Mouse (Mus musculus): Measurements from ENCODE around the gene Pou4f1. TPM values are rescaled to one million over a fixed set of nuclear protein-coding genes. Genes with fewer than 3 reads are reported as not detected.
"Not testable (repeated sequence)": the region's sequence is repeated elsewhere in the genome, so short reads cannot be mapped to it uniquely, and the experiment has no call there.

The Pou4f1 gene
- polyA plus RNA-seq (2014; fragmentation: Nextera tagmentation; extraction: Ambion mirVana): 0.08 TPM in 1 of 2 replicates, not detected in the other

DNA sequence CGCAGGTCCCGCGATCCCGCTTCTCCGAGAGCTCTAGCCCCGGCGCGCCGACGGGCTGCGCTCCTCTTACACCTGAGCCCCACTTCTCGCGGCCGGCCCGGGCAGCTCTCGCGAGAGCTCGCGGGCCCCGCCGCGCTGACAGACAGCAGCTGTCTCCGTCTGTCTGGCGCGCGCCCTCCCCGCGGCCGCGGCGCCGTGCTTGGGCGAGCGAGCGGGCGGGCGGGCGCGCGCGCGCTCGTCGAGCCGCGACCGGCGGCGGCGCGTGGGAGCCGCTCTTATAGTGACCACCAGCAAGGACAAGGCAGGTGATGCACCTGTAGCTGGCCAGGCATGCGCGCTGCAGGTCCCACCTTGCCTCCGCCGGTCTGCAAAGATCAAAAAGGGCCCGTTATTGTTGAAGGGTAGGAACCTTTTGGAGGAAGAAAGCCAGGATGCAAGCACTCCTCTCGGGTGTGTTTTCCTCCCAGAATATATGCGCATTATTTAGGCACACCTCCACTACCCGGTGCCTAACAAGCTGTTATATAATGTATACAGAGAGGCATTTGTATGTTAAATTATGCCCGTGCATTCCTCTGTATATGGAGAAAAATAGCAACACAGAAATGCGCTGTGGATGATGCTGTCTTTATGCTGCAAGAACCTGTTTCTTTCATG is at the start of gene Pou4f1:
Gene Pou4f1, minus strand, starts transcription at position 34 of the 657 bp plus-strand sequence.
- peaks cover 94% of the 10 kb centered on the region for H3K27me3 ChIP-seq (ENCODE audit: control insufficient read depth, insufficient read depth, low read length)
- WGBS: under 1% methylated on average over 60 of the region's 62 CpGs
- H3K4me3 ChIP-seq (ENCODE audit: control insufficient read depth in 1 of 2, insufficient read depth in 1 of 2, low read depth in 1 of 2, low read length in 2 of 2): peak within 1 kb of the TSS; percentile 42 to 49
- no peak within 1 kb of the TSS for H3K27ac ChIP-seq (replicated peaks in 1 of 2; ENCODE audit: control insufficient read depth in 1 of 2, insufficient read depth in 1 of 2, low read depth in 2 of 2, low read length in 2 of 2)
- H3K9me3 ChIP-seq (ENCODE audit: control insufficient read depth, low read length): no peaks in the 10 kb centered on the region
- peak within 1 kb of the TSS; percentile 85 for H3K4me2 ChIP-seq (ENCODE audit: low read length)
- H3K36me3 ChIP-seq (ENCODE audit: control insufficient read depth, insufficient read depth, low read length): no peaks in the 10 kb centered on the region
- 0 out of 2 replicates have a peak within 1 kb of the TSS, but pooled peaks have one; percentile 19 for H3K9ac ChIP-seq (ENCODE audit: low read length)
- ATAC-seq (ENCODE audit: insufficient number of reproducible peaks, insufficient read depth, low FRiP score, low read depth): peak; percentile 73
- peaks cover 4 to 22% of the 10 kb centered on the region in 2 experiments; a peak in 3 of 4 replicates for H3K4me1 ChIP-seq (ENCODE audit: control insufficient read depth in 2 of 2, insufficient read depth in 2 of 2, low read length in 2 of 2)

DNA sequence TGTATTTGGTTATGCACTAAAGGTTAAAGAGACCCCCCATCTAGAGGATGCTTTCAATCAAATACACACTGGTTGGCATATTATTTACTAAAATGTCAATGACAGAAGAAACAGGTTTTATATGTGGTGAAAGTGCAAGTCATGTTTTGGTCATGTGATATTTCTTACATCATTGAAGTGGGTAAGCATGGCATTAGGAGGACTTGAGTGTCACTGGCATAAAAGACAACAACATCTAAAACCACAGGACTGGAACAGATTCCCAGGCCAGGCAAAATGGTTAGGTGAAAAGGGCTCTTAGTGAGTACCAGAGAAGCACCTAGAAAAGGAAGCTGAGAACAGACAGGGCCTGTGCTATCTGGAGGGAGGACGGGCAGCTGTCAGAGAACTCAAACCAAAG is 43.9 kb upstream of the Pou4f1 start:
- H3K4me2 ChIP-seq (ENCODE audit: low read length): no peak overlapping the region
- no peak for ATAC-seq (ENCODE audit: insufficient number of reproducible peaks, insufficient read depth, low FRiP score, low read depth)
- no peaks in the 10 kb centered on the region for H3K27me3 ChIP-seq (ENCODE audit: control insufficient read depth, insufficient read depth, low read length)
- H3K4me1 ChIP-seq (ENCODE audit: control insufficient read depth in 2 of 2, insufficient read depth in 2 of 2, low read length in 2 of 2): no peaks in the 10 kb centered on the region
- peaks cover 26% of the 10 kb centered on the region for H3K36me3 ChIP-seq (ENCODE audit: control insufficient read depth, insufficient read depth, low read length)
- no peak overlapping the region for H3K27ac ChIP-seq (replicated peaks in 1 of 2; ENCODE audit: control insufficient read depth in 1 of 2, insufficient read depth in 1 of 2, low read depth in 2 of 2, low read length in 2 of 2)
- no peak overlapping the region for H3K4me3 ChIP-seq (ENCODE audit: control insufficient read depth in 1 of 2, insufficient read depth in 1 of 2, low read depth in 1 of 2, low read length in 2 of 2)
- no peaks in the 10 kb centered on the region for H3K9me3 ChIP-seq (ENCODE audit: control insufficient read depth, low read length)
- no peak overlapping the region for H3K9ac ChIP-seq (ENCODE audit: low read length)
- WGBS: 65% methylated on average over 1 of the region's 1 CpGs

DNA sequence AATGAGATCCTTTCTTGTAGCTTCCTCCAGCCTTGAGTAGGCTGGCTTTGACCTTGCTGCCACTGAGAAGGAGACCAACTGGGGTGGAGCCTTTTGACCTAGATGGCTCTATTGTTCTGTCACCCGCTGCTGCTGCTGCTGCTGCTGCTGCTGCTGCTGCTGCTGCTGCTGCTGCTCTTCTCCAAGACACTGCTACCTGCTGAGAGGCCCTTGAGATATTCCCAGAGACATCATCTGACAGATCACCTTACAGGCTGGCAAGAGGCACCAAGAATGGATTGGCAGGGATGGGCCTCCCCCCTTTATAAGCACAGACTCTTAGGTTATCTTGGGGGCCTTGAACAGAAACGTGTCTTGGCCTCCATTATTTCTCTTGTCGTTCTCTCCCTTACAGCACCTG is 35.0 kb upstream of the Pou4f1 start:
- not testable (repeated sequence) for H3K9ac ChIP-seq (ENCODE audit: low read length); H3K4me2 ChIP-seq (ENCODE audit: low read length); ATAC-seq (ENCODE audit: insufficient number of reproducible peaks, insufficient read depth, low FRiP score, low read depth); H3K4me1 ChIP-seq (ENCODE audit: control insufficient read depth in 2 of 2, insufficient read depth in 2 of 2, low read length in 2 of 2); H3K4me3 ChIP-seq (ENCODE audit: control insufficient read depth in 1 of 2, insufficient read depth in 1 of 2, low read depth in 1 of 2, low read length in 2 of 2); H3K9me3 ChIP-seq (ENCODE audit: control insufficient read depth, low read length); H3K27me3 ChIP-seq (ENCODE audit: control insufficient read depth, insufficient read depth, low read length); H3K27ac ChIP-seq (replicated peaks in 1 of 2; ENCODE audit: control insufficient read depth in 1 of 2, insufficient read depth in 1 of 2, low read depth in 2 of 2, low read length in 2 of 2)
- peaks cover 84% of the 10 kb centered on the region for H3K36me3 ChIP-seq (ENCODE audit: control insufficient read depth, insufficient read depth, low read length)
- WGBS: 51% methylated on average over 3 of the region's 3 CpGs

DNA sequence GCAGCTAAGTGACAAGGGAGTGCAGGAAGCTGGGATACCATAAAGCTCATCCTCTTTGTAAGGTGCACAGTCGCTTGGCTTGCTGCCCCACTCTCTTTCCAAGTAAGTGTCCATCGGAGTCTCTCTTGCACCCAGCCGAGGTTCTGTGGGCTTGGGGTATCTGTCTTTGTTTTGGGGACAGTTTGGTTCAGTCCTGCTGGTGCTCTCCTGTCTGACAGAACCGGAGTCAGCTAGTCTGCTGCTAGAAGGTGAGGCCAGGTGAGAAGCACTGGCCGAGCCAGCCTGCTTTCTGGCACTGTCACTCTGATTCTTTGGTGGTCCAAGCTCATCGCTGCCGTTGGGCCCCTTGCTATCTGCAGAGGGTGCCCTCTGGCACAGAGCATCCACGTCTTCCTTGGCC is 12.0 kb upstream of the Pou4f1 start:
- Histone ChIP-seq H3K27me3 (ENCODE audit: control insufficient read depth, insufficient read depth, low read length) (peaks cover 16% of the 10 kb centered on the region), H3K9me3 (ENCODE audit: control insufficient read depth, low read length) (no peaks in the 10 kb centered on the region), H3K4me2 (ENCODE audit: low read length) (no peak overlapping the region), H3K4me1 (ENCODE audit: control insufficient read depth in 2 of 2, insufficient read depth in 2 of 2, low read length in 2 of 2) (no peaks in the 10 kb centered on the region), H3K36me3 (ENCODE audit: control insufficient read depth, insufficient read depth, low read length) (peaks cover 34% of the 10 kb centered on the region), H3K4me3 (ENCODE audit: control insufficient read depth in 1 of 2, insufficient read depth in 1 of 2, low read depth in 1 of 2, low read length in 2 of 2) (no peak overlapping the region), H3K27ac (replicated peaks in 1 of 2; ENCODE audit: control insufficient read depth in 1 of 2, insufficient read depth in 1 of 2, low read depth in 2 of 2, low read length in 2 of 2) (no peak overlapping the region), H3K9ac (ENCODE audit: low read length) (no peak overlapping the region)
- ATAC-seq (ENCODE audit: insufficient number of reproducible peaks, insufficient read depth, low FRiP score, low read depth): no peak
- WGBS: 92% methylated on average over 8 of the region's 8 CpGs

DNA sequence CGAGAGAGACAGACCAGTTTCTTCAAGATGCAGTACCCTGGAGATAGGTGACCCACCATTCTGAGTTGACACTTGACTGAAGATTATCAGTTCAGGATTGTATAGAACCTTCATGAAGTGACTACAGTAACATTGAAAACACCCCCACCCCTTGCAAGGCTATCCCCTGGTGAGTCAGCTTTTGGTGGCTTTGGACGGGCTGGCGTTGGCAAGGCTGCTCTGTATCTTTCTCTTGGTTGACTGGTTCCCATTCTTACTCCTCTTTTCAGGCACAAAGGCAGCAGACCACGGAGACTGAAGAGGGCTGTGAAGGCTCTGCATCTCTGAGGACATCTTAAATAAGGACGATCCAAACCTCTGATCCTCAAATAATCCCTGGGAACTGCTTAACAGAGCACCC is 10.8 kb upstream of the Pou4f1 start:
- H3K27me3 ChIP-seq (ENCODE audit: control insufficient read depth, insufficient read depth, low read length): peaks cover 27% of the 10 kb centered on the region
- no peak overlapping the region for H3K27ac ChIP-seq (replicated peaks in 1 of 2; ENCODE audit: control insufficient read depth in 1 of 2, insufficient read depth in 1 of 2, low read depth in 2 of 2, low read length in 2 of 2)
- H3K4me1 ChIP-seq (ENCODE audit: control insufficient read depth in 2 of 2, insufficient read depth in 2 of 2, low read length in 2 of 2): peaks cover 3 to 6% of the 10 kb centered on the region in 2 experiments; a peak in 3 of 4 replicates
- ATAC-seq (ENCODE audit: insufficient number of reproducible peaks, insufficient read depth, low FRiP score, low read depth): no peak
- H3K36me3 ChIP-seq (ENCODE audit: control insufficient read depth, insufficient read depth, low read length): peaks cover 33% of the 10 kb centered on the region
- no peak overlapping the region for H3K4me3 ChIP-seq (ENCODE audit: control insufficient read depth in 1 of 2, insufficient read depth in 1 of 2, low read depth in 1 of 2, low read length in 2 of 2)
- H3K9me3 ChIP-seq (ENCODE audit: control insufficient read depth, low read length): no peaks in the 10 kb centered on the region
- H3K4me2 ChIP-seq (ENCODE audit: low read length): no peak overlapping the region
- no peak overlapping the region for H3K9ac ChIP-seq (ENCODE audit: low read length)
- 79% methylated on average over 5 of the region's 5 CpGs for WGBS

DNA sequence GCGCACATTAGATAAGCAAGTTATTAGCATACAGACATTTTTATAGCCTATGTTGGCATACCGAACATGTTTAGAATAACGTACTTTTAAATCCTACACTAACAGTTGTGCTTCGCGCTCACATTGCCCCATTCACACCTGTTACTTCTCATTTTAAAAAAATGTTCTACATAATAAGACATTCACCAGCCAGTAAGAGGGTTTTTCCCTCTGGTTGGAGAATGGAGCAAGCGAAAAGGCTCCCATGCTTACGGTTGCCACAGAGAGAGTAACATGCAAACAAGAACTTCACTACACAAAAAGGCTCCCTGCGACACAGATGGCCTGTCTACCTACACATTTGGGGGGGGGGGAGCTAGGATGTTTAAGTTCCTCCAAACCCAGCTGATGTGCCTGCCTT is 9.8 kb upstream of the Pou4f1 start:
- Histone ChIP-seq H3K9ac (ENCODE audit: low read length) (no peak overlapping the region), H3K4me2 (ENCODE audit: low read length) (no peak overlapping the region), H3K9me3 (ENCODE audit: control insufficient read depth, low read length) (no peaks in the 10 kb centered on the region), H3K4me1 (ENCODE audit: control insufficient read depth in 2 of 2, insufficient read depth in 2 of 2, low read length in 2 of 2) (peaks cover 7 to 14% of the 10 kb centered on the region in 2 experiments; a peak in 3 of 4 replicates), H3K27me3 (ENCODE audit: control insufficient read depth, insufficient read depth, low read length) (peaks cover 37% of the 10 kb centered on the region), H3K4me3 (ENCODE audit: control insufficient read depth in 1 of 2, insufficient read depth in 1 of 2, low read depth in 1 of 2, low read length in 2 of 2) (no peak overlapping the region), H3K27ac (replicated peaks in 1 of 2; ENCODE audit: control insufficient read depth in 1 of 2, insufficient read depth in 1 of 2, low read depth in 2 of 2, low read length in 2 of 2) (no peak overlapping the region), H3K36me3 (ENCODE audit: control insufficient read depth, insufficient read depth, low read length) (peaks cover 33% of the 10 kb centered on the region)
- ATAC-seq (ENCODE audit: insufficient number of reproducible peaks, insufficient read depth, low FRiP score, low read depth): no peak
- WGBS: 94% methylated on average over 8 of the region's 8 CpGs

DNA sequence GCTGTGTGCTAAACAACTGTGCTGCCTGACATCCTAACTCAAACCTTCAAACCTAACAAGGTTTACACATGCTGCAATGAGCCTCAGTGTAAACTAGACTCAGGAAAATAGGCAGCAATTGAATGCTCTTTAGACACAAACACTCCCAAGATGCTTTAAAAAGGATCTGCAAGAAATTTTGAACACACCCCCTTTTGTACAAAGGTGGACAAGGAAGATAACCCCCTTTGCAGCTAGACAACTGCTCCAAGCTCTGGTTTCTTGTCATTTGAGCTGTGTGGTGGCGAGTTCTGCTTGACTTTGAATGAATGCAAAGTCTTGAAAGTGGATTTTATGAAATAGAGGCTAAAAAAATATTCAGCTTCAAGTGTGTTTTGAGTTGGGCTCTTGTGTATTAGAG is 7.6 kb upstream of the Pou4f1 start:
- 82% methylated on average over 1 of the region's 1 CpGs for WGBS
- Histone ChIP-seq H3K9ac (ENCODE audit: low read length) (no peak overlapping the region), H3K4me1 (ENCODE audit: control insufficient read depth in 2 of 2, insufficient read depth in 2 of 2, low read length in 2 of 2) (peaks cover 7 to 15% of the 10 kb centered on the region in 2 experiments; a peak in 3 of 4 replicates), H3K27me3 (ENCODE audit: control insufficient read depth, insufficient read depth, low read length) (peaks cover 56% of the 10 kb centered on the region), H3K36me3 (ENCODE audit: control insufficient read depth, insufficient read depth, low read length) (peaks cover 31% of the 10 kb centered on the region), H3K27ac (replicated peaks in 1 of 2; ENCODE audit: control insufficient read depth in 1 of 2, insufficient read depth in 1 of 2, low read depth in 2 of 2, low read length in 2 of 2) (no peak overlapping the region), H3K4me3 (ENCODE audit: control insufficient read depth in 1 of 2, insufficient read depth in 1 of 2, low read depth in 1 of 2, low read length in 2 of 2) (no peak overlapping the region), H3K4me2 (ENCODE audit: low read length) (no peak overlapping the region), H3K9me3 (ENCODE audit: control insufficient read depth, low read length) (no peaks in the 10 kb centered on the region)
- ATAC-seq (ENCODE audit: insufficient number of reproducible peaks, insufficient read depth, low FRiP score, low read depth): no peak

DNA sequence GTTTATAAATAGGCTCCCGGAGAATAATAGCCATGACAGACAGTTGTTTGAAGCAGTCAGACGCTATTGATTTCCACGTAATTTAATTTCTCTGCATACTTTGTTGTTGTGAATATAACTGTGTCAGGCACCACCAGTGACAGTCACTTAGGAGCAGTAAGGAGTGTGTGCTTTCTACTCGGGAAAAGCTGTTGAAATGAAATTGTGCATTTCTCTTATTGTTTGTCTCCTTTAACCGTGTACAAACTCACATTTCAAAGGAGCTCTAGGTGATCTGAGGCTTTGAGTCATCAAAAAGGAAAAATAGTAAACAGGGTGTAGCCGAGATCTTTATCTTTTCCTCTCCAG is 798 bp upstream of the Pou4f1 start:
- ATAC-seq (ENCODE audit: insufficient number of reproducible peaks, insufficient read depth, low FRiP score, low read depth): no peak
- Histone ChIP-seq H3K9ac (ENCODE audit: low read length) (no peak overlapping the region), H3K27me3 (ENCODE audit: control insufficient read depth, insufficient read depth, low read length) (peaks cover 94% of the 10 kb centered on the region), H3K9me3 (ENCODE audit: control insufficient read depth, low read length) (no peaks in the 10 kb centered on the region), H3K4me2 (ENCODE audit: low read length) (peak overlapping the region; percentile 85; the same call in 1 of the 2 replicates), H3K36me3 (ENCODE audit: control insufficient read depth, insufficient read depth, low read length) (no peaks in the 10 kb centered on the region), H3K4me1 (ENCODE audit: control insufficient read depth in 2 of 2, insufficient read depth in 2 of 2, low read length in 2 of 2) (peaks cover 4 to 26% of the 10 kb centered on the region in 2 experiments; a peak in 3 of 4 replicates), H3K27ac (replicated peaks in 1 of 2; ENCODE audit: control insufficient read depth in 1 of 2, insufficient read depth in 1 of 2, low read depth in 2 of 2, low read length in 2 of 2) (no peak overlapping the region), H3K4me3 (ENCODE audit: control insufficient read depth in 1 of 2, insufficient read depth in 1 of 2, low read depth in 1 of 2, low read length in 2 of 2) (no peak overlapping the region; a peak in 1 of 4 replicates)
- 16% methylated on average over 6 of the region's 6 CpGs for WGBS

Measured in heart, embryonic 14.5 days (tissue).